Mouse (Mus musculus) embryo, embryonic 9.5 days (tissue): ENCODE data around the gene Abl1.

ENCODE experiments used
- DNase-seq: peaks from one replicate; pipeline ENCODE4 v3.0.0-alpha.2; 2017; ENCODE audit errors: extremely low spot score

Abl1 gene

GRCm38 (mm10) chr2:31745741-31746243 lies 57.6 kb downstream of the Abl1 start:
- no peak for DNase-seq

GRCm38 (mm10) chr2:31746835-31747234 lies 58.7 kb downstream of the Abl1 start:
- no peak for DNase-seq

GRCm38 (mm10) chr2:31749046-31749709 lies 61.0 kb downstream of the Abl1 start:
- peak; percentile 78 for DNase-seq

GRCm38 (mm10) chr2:31750133-31750532 lies 62.0 kb downstream of the Abl1 start:
- DNase-seq, result no peak

- no peak for DNase-seq
Observed at GRCm38 (mm10) chr2:31757472-31757871, 69.3 kb downstream of the Abl1 start.

GRCm38 (mm10) chr2:31758966-31759365 lies 70.8 kb downstream of the Abl1 start:
- no peak for DNase-seq

GRCm38 (mm10) chr2:31759751-31760460 lies 71.7 kb downstream of the Abl1 start:
- DNase-seq, result peak; percentile 95

GRCm38 (mm10) chr2:31760486-31760885 lies 72.3 kb downstream of the Abl1 start:
- no peak for DNase-seq

- peak; percentile 29 for DNase-seq
Observed at GRCm38 (mm10) chr2:31761115-31761531, 72.9 kb downstream of the Abl1 start.

GRCm38 (mm10) chr2:31761585-31761984 lies 73.4 kb downstream of the Abl1 start:
- DNase-seq, result no peak

- no peak for DNase-seq
Observed at GRCm38 (mm10) chr2:31762155-31762554, 74.0 kb downstream of the Abl1 start.

- peak; percentile 36 for DNase-seq
Observed at GRCm38 (mm10) chr2:31762853-31763252, 74.7 kb downstream of the Abl1 start.

GRCm38 (mm10) chr2:31763271-31763670 lies 75.1 kb downstream of the Abl1 start:
- DNase-seq, result no peak

GRCm38 (mm10) chr2:31767104-31767503 lies 78.9 kb downstream of the Abl1 start:
- DNase-seq, result no peak

GRCm38 (mm10) chr2:31767815-31768214 lies 79.6 kb downstream of the Abl1 start:
- no peak for DNase-seq

- DNase-seq, result no peak
Observed at GRCm38 (mm10) chr2:31769115-31769514, 80.9 kb downstream of the Abl1 start.

- DNase-seq, result no peak
Observed at GRCm38 (mm10) chr2:31769631-31770111, 81.5 kb downstream of the Abl1 start.

- peak; percentile 39 for DNase-seq
Observed at GRCm38 (mm10) chr2:31770781-31771441, 82.7 kb downstream of the Abl1 start.

GRCm38 (mm10) chr2:31776479-31776878 lies 88.3 kb downstream of the Abl1 start:
- no peak for DNase-seq

GRCm38 (mm10) chr2:31779258-31779657 lies 91.1 kb downstream of the Abl1 start:
- DNase-seq, result no peak

- no peak for DNase-seq
Observed at GRCm38 (mm10) chr2:31782958-31783602, 94.9 kb downstream of the Abl1 start.

GRCm38 (mm10) chr2:31785074-31785473 lies 96.9 kb downstream of the Abl1 start:
- peak; percentile 73 for DNase-seq
